Comparison of ENCODE assay signal across 7 mouse cellular contexts in genomic region chr11:77215483-77215882, GRCm38 (mm10). TPM values are rescaled to one million over a fixed set of nuclear protein-coding genes. Genes with fewer than 3 reads are reported as not detected.
DNase-seq lines count a peak whose midpoint lies in the region; ATAC-seq and TF ChIP-seq lines count a peak whose summit lies in the region.

No protein-coding gene starts in this region.

- peak in 1 of 2 experiments; percentile 10 for DNase-seq in spleen, adult 2 months (ENCODE audit: low read depth in 1 of 2, low spot score in 2 of 2)
- DNase-seq in spleen, postnatal 36 days (ENCODE audit: low spot score in 2 of 2), result no peak
- DNase-seq in adrenal gland, adult 8-10 months, result no peak
- no peak for DNase-seq in T-cell, adult 2 months (ENCODE audit: low spot score)

- peaks cover 11% of the 10 kb centered on the region; the same call in 1 of the 2 replicates for H3K4me1 ChIP-seq in spleen, adult 2 months (ENCODE audit: control insufficient read depth, insufficient read depth, insufficient read length)
- H3K4me1 ChIP-seq in embryonic facial prominence, embryonic 13.5 days, result peaks cover 14% of the 10 kb centered on the region
- peaks cover 6% of the 10 kb centered on the region; the same call in 1 of the 2 replicates for H3K4me1 ChIP-seq in intestine, embryonic 16.5 days (ENCODE audit: control insufficient read depth, insufficient read depth, low read length)
- peaks cover 31% of the 10 kb centered on the region for H3K4me1 ChIP-seq in neural tube, embryonic 13.5 days (replicated peaks)

- peak overlapping the region; percentile 78 for H3K27ac ChIP-seq in spleen, adult 2 months (ENCODE audit: insufficient read depth, low read length)
- peak overlapping the region; percentile 88 for H3K27ac ChIP-seq in embryonic facial prominence, embryonic 13.5 days
- peak overlapping the region; percentile 90 for H3K27ac ChIP-seq in intestine, embryonic 16.5 days (ENCODE audit: low read length)
- peak overlapping the region; percentile 99 for H3K27ac ChIP-seq in neural tube, embryonic 13.5 days (replicated peaks)

- ATAC-seq in embryonic facial prominence, embryonic 13.5 days (ENCODE audit: insufficient number of reproducible peaks, insufficient read depth, low FRiP score, low TSS enrichment, low read depth), result no peak
- peak; percentile 68 for ATAC-seq in intestine, embryonic 16.5 days
- peak; percentile 51 for ATAC-seq in neural tube, embryonic 13.5 days (ENCODE audit: low read depth)

- peak overlapping the region; percentile 96 for H3K4me3 ChIP-seq in spleen, adult 2 months (ENCODE audit: extremely low read depth, insufficient read depth, insufficient read length)
- H3K4me3 ChIP-seq in embryonic facial prominence, embryonic 13.5 days, result peak overlapping the region; percentile 84
- H3K4me3 ChIP-seq in intestine, embryonic 16.5 days (ENCODE audit: low read length), result peak overlapping the region; percentile 86
- peak overlapping the region; percentile 83 for H3K4me3 ChIP-seq in neural tube, embryonic 13.5 days

- peak overlapping the region; percentile 84 for H3K9ac ChIP-seq in embryonic facial prominence, embryonic 13.5 days
- peak overlapping the region; percentile 90 for H3K9ac ChIP-seq in intestine, embryonic 16.5 days (ENCODE audit: low read depth, low read length)
- peak overlapping the region; percentile 96 for H3K9ac ChIP-seq in neural tube, embryonic 13.5 days

- no peak for TF ChIP-seq POLR2A in spleen, adult 2 months (IDR thresholded peaks at IDR 0.05; ENCODE audit: low read depth, low read length)

- TF ChIP-seq CTCF in spleen, adult 2 months (IDR thresholded peaks at IDR 0.05; ENCODE audit: extremely low read depth, insufficient read depth, insufficient read length, insufficient replicate concordance), result no peak

- WGBS in spleen, adult 2 months, result 2% methylated on average over 11 of the region's 11 CpGs
- WGBS in embryonic facial prominence, embryonic 13.5 days, result 0% methylated on average over 11 of the region's 11 CpGs
- WGBS in intestine, embryonic 16.5 days, result 2% methylated on average over 11 of the region's 11 CpGs
- WGBS in neural tube, embryonic 13.5 days, result 1% methylated on average over 11 of the region's 11 CpGs

- no peaks in the 10 kb centered on the region for H3K27me3 ChIP-seq in spleen, adult 2 months (ENCODE audit: control insufficient read depth, insufficient read depth, low read length)
- H3K27me3 ChIP-seq in embryonic facial prominence, embryonic 13.5 days, result no peaks in the 10 kb centered on the region
- H3K27me3 ChIP-seq in intestine, embryonic 16.5 days (replicated peaks; ENCODE audit: control insufficient read depth, insufficient read depth, low read length), result no peaks in the 10 kb centered on the region
- H3K27me3 ChIP-seq in neural tube, embryonic 13.5 days, result no peaks in the 10 kb centered on the region

- peak overlapping the region; percentile 72 for H3K4me2 ChIP-seq in embryonic facial prominence, embryonic 13.5 days
- peak overlapping the region; percentile 91 for H3K4me2 ChIP-seq in intestine, embryonic 16.5 days (ENCODE audit: low read depth, low read length)
- H3K4me2 ChIP-seq in neural tube, embryonic 13.5 days, result peak overlapping the region; percentile 83

- H3K9me3 ChIP-seq in embryonic facial prominence, embryonic 13.5 days, result no peaks in the 10 kb centered on the region
- no peaks in the 10 kb centered on the region for H3K9me3 ChIP-seq in intestine, embryonic 16.5 days (ENCODE audit: control insufficient read depth, low read length)
- H3K9me3 ChIP-seq in neural tube, embryonic 13.5 days, result no peaks in the 10 kb centered on the region

- no peaks in the 10 kb centered on the region for H3K36me3 ChIP-seq in spleen, adult 2 months (ENCODE audit: control insufficient read depth, insufficient read depth, low read length)
- H3K36me3 ChIP-seq in embryonic facial prominence, embryonic 13.5 days, result no peaks in the 10 kb centered on the region
- H3K36me3 ChIP-seq in intestine, embryonic 16.5 days (ENCODE audit: control insufficient read depth, insufficient read depth, low read length), result no peaks in the 10 kb centered on the region
- H3K36me3 ChIP-seq in neural tube, embryonic 13.5 days, result no peaks in the 10 kb centered on the region

RNA-seq across cellular contexts. Expression of gene Ssh2, which starts 0.6 kb away (rescaled TPM):
- 21.2 and 30.0 TPM in 2 replicates for polyA plus RNA-seq in spleen, adult 2 months (2012; rRNA removed)
- polyA plus RNA-seq in embryonic facial prominence, embryonic 13.5 days (2015; fragmentation: Nextera tagmentation; extraction: Ambion mirVana), result 8.5 and 10.1 TPM in 2 replicates
- polyA plus RNA-seq in intestine, embryonic 16.5 days (2015; fragmentation: Nextera tagmentation; extraction: Ambion mirVana), result 5.0 and 5.8 TPM in 2 replicates
- 13.4 and 15.1 TPM in 2 replicates for polyA plus RNA-seq in neural tube, embryonic 13.5 days (2015; fragmentation: Nextera tagmentation; extraction: Ambion mirVana)
- total RNA-seq in adrenal gland, adult 8-10 months (2022), result 10 to 100 TPM; 14.8 to 23.1 (median 18.3) TPM

RNA-seq across cellular contexts. Expression of gene Efcab5, which starts 26.7 kb away (rescaled TPM):
- polyA plus RNA-seq in spleen, adult 2 months (2012; rRNA removed), result 0.09 and 0.14 TPM in 2 replicates
- polyA plus RNA-seq in embryonic facial prominence, embryonic 13.5 days (2015; fragmentation: Nextera tagmentation; extraction: Ambion mirVana), result 0.48 and 0.58 TPM in 2 replicates
- 0.18 and 0.37 TPM in 2 replicates for polyA plus RNA-seq in intestine, embryonic 16.5 days (2015; fragmentation: Nextera tagmentation; extraction: Ambion mirVana)
- 0.29 and 0.50 TPM in 2 replicates for polyA plus RNA-seq in neural tube, embryonic 13.5 days (2015; fragmentation: Nextera tagmentation; extraction: Ambion mirVana)
- total RNA-seq in adrenal gland, adult 8-10 months (2022), result under 1 TPM; 0.30 to 0.59 (median 0.32) TPM
